Mouse (Mus musculus) thymus, postnatal 14 days (tissue): Measurements from ENCODE around the gene Mef2a.
A peak's percentile ranks its signal among the peaks of the same experiment; 100 is the strongest.

Experiments
- DNase-seq: peaks from one replicate; pipeline ENCODE4 v3.0.0; 2021

The Mef2a gene

DNA sequence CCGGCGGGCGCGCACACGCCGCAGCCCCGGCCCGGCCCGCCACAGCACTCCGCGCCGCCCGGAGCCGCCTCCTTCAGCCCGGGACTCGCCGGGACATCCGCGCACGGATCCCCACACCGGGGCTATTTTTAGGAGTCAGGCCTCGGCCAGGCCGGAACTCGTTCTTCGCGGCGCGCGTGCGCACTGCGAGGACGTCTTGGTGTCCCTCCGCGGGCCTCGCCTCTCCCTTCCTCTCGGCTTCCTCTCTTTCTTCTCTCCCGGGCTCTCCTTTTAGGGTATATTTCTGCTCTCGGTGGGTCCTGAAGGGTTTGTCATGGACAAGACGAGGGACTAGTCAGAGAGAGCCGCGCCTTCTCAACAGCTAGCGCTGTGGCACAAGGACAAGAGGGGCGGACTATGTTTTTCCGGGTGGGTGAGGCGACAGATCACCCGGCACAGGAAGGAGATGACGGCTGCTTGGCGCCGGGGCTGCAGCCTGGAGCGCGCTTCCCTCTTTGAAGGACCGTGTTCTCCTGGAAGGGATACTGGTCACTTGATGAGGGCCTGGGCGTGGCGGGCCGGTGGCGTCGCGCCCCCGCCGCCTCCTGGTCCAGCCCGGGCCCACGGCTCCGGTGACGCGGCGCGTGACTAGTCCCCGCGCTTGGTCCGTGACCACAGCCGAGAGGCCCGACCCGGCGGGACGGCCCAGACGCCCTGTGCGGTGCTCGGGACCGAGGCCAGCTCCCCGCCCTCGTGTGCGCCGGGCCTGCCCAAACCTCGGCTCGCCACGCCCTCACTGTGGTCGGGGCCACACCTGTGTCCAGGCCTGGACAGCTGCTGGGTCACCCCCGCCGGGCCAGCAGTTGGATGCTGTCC, at the start of gene Mef2a:
Gene Mef2a, minus strand, starts transcription at position 130 of the 855 bp plus-strand sequence.
- peak; percentile 97 for DNase-seq

DNA sequence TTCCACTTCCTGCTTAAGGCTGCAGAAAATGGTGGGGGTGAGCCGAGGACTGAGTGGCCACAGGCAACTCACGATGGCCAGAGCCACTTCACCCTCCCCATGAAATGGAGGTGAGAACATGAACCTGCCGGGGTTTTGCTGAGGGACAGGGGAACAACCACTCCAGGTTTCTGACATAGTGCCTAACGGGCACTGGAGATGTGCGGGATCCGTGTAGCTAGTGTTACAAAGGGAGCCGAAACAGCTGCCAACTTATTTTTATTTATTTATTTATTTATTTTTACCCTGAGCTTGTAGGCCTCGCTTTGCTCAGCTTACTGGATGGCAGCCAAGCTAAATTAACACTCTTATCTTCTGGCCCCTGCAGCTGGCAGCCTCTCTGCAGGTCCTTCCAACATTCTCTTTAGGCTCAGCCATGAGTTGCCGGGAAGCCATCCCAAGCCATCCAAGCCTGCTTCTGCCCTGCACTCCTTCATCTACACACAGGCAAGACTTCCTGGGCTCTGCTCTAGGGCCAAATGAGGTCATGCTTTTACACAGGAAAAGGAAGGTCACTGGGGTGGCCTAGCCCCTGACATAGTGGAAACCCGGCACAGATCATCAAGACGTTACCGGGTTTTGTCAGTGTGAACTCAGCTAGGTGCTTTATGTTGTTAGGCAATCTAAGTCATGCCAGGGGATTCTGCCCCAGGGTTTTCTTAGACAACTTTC, 49.0 kb upstream of the Mef2a start:
- peak; percentile 75 for DNase-seq

GRCm38 (mm10) chr7:67421088-67421475, 48.4 kb upstream of the Mef2a start:
- peak; percentile 82 for DNase-seq

- peak; percentile 76 for DNase-seq
Measured at GRCm38 (mm10) chr7:67419591-67420314, 47.1 kb upstream of the Mef2a start.

- DNase-seq, result no peak
Measured at GRCm38 (mm10) chr7:67418122-67418521, 45.5 kb upstream of the Mef2a start.

- DNase-seq, result peak; percentile 48
Measured at GRCm38 (mm10) chr7:67414766-67415165, 42.1 kb upstream of the Mef2a start.

DNA sequence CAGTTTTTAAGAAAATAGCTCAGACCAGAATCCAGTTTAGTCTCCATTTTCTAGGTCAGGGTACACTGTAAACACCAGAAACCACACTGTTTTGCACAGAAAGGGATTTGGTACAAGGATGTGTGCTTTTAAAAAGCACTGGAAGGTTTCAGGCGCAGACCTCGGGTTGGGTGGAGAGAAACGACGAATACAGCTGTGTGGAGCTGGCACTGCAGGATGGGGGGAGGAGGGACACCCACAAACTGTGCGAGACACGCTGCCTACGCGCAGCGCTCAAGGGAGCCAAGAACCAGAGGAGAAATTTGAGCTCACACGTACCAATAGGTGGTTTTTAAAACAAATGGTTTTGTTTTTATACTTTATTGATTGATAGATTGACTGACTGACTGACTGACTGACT, 40.0 kb upstream of the Mef2a start:
- DNase-seq, result peak; percentile 82

- DNase-seq, result peak; percentile 27
Measured at GRCm38 (mm10) chr7:67407019-67407418, 34.4 kb upstream of the Mef2a start.

- no peak for DNase-seq
Measured at GRCm38 (mm10) chr7:67404176-67404575, 31.5 kb upstream of the Mef2a start.

- no peak for DNase-seq
Measured at GRCm38 (mm10) chr7:67402353-67402752, 29.7 kb upstream of the Mef2a start.

DNA sequence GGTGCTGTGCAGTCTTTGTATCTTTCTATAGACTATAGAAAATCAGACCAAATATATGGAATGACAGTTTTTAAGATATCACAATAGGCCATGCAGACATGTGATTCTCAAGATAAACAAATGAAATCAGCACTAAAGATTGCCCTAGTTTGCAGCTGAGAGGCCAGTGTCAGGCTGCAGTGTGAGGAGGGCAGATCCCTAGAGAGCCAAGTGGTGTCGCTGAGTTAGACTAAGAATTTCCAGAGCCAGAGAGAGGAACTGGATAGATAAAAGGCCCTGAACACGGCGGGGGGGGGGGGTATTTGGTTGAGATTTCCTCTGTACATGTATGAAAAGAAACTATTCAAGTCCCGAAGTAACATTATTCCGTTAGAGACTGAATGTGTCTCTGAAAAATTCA, 28.7 kb upstream of the Mef2a start:
- DNase-seq, result no peak

DNA sequence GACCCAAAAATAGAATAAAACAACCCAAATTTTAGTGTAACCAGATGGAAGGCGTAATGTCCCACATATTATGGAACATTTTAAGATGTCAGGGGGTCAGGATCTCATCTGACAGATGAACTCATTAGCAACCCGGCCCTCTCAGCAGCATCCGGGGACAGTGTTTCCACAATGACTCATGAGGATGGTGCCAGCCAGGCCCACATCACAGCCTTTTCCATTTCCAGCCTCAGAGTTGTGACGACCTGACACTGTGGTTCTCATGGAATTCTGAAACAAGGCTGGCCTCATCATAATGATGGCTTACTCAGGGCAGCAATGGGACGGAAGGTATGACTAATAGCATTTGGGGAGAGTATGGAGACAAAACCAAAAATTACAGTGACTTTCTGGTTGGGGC, 18.1 kb upstream of the Mef2a start:
- no peak for DNase-seq

- no peak for DNase-seq
Measured at GRCm38 (mm10) chr7:67390095-67390494, 17.4 kb upstream of the Mef2a start.

DNA sequence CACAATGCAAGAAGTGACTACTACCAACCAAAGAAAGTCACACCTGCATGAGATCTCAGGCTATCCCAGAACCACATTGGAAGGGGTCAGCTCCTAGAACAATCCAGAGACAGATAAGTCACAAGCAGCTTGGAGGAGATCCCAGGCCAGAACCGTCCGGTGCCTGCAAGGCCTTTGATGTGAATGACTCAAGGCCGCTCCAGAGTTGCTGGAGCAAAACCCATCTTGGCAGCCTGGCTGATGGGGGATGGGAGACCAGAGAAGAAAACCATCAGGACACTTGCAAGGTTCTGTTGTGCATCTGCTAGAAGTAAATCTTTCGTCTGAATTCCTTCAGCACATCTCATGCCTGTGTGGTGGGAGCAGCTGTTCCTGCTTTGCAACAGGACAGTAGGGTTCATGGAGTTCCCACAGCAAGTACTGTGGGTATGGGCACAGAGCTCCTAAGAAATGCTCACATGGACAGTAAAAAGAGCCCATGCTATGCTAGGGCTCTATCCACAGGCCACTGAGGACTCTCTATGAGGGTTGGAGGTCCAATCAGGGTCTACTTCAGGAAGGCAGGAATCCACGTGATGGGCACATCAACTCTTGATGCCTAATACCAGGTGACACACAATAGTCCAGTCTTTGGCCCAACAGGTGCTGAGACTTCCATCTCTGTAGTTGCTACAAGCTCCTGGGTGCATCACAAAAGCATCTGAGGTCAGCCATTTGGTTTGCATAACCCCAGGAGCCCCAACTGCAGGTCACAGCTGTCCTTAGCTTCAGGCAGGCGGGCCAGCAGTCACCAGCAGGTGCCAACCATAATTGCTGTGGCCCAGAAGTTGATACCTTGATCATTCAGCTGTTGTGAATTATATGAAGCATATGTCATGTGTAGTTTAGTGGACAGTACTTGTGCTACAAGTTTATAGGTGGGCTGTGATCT, 12.5 kb upstream of the Mef2a start:
- DNase-seq, result no peak

- DNase-seq, result no peak
Measured at GRCm38 (mm10) chr7:67380174-67381129, 7.8 kb upstream of the Mef2a start.

DNA sequence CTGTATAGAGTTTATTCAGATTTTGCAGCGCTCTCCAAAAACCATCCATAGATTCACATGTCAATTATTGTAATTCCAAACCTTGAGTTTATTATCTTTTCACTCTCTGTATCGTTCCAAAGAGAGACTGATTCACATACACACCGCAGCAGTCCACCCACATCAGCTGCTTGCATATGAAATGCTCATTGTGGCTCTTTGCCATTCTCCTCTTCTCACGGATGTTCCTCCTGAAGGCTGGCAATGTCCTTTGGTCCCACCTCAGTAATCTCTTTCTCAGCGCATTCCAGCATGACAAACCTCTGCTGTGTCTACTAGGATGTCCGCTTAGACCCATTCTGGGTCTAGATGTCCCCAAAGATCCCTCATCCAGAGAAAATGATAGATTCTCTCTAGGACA, 4.1 kb upstream of the Mef2a start:
- DNase-seq, result no peak

GRCm38 (mm10) chr7:67373975-67374374, 1.3 kb upstream of the Mef2a start:
- DNase-seq, result peak; percentile 43

GRCm38 (mm10) chr7:67373584-67373960, 914 bp upstream of the Mef2a start:
- no peak for DNase-seq

GRCm38 (mm10) chr7:67371891-67372672, 576 bp downstream of the Mef2a start:
- DNase-seq, result peak; percentile 71

GRCm38 (mm10) chr7:67371351-67371890, 1.2 kb downstream of the Mef2a start:
- DNase-seq, result no peak
